Mouse (Mus musculus) kidney, adult 2 months (tissue): ENCODE measurements at regions not wholly inside any gene's neighbourhood (a gene's known extent, or its start where the extent isn't known, plus 50 kb on each side); places are given as distances from the start of the nearest gene placed in this dataset.

Experiments used
- DNase-seq: peaks from one replicate; pipeline ENCODE4 v3.0.0; 2021
- H3K27ac ChIP-seq: fragments of 200-500 bp; 2 replicates; pipeline ENCODE4 v1.5.1; 2012; ENCODE audit warnings: low read depth, low read length, control low read depth, inconsistent platforms; ENCODE audit not compliant: insufficient read depth
- H3K27me3 ChIP-seq: fragments of 200-500 bp; replicated peaks from 2 replicates; pipeline ENCODE4 v1.6.1; 2012; ENCODE audit warnings: mild to moderate bottlenecking, moderate library complexity, low read length, inconsistent platforms; ENCODE audit not compliant: control insufficient read depth, insufficient read depth
- H3K36me3 ChIP-seq: fragments of 200-500 bp; 2 replicates; pipeline ENCODE4 v1.6.1; 2012; ENCODE audit warnings: mild to moderate bottlenecking, moderate library complexity, low read length, inconsistent platforms; ENCODE audit not compliant: control insufficient read depth, insufficient read depth
- H3K4me1 ChIP-seq: fragments of 200-500 bp; 2 replicates; pipeline ENCODE4 v1.6.1; 2011; ENCODE audit warnings: low read length; ENCODE audit not compliant: control insufficient read depth, insufficient read depth
- H3K4me3 ChIP-seq: fragments of 200-500 bp; 2 replicates; pipeline ENCODE4 v1.5.1; 2011; ENCODE audit warnings: mild to moderate bottlenecking, low read depth, low read length, control low read depth; ENCODE audit not compliant: insufficient read depth
- CTCF ChIP-seq: fragments of 200-500 bp; conservative IDR thresholded peaks from 2 replicates; pipeline ENCODE4 v1.5.1; 2011; ENCODE audit warnings: low read depth, mild to moderate bottlenecking, control low read depth, low read length, moderate library complexity, mixed read lengths; ENCODE audit not compliant: insufficient read depth, insufficient read length
- POLR2A ChIP-seq: fragments of 200-500 bp; IDR thresholded peaks from one replicate; pipeline ENCODE4 v1.6.1; 2011; ENCODE audit warnings: low read depth, low read length, control low read depth
- WGBS: fragments of 180-500 bp; shearing (Covaris S2); methylation state at CpG from one replicate; pipeline ENCODE4 v1.1.7; 2018; 5-methylcytosine and 5-hydroxymethylcytosine counted together

- Histone ChIP-seq H3K27ac (no peak overlapping the region), H3K27me3 (no peaks in the 10 kb centered on the region; the same call in 1 of the 2 replicates), H3K4me3 (no peak overlapping the region), H3K36me3 (no peaks in the 10 kb centered on the region), H3K4me1 (0 out of 2 replicates have a peak, but pooled peaks cover 3% of the 10 kb centered on the region)
- TF ChIP-seq POLR2A (no peak), CTCF (no peak)
- DNase-seq: no peak
- 71% methylated on average over 3 of the region's 3 CpGs for WGBS
Measured at GRCm38 (mm10) chr1:193450814-193451213, 80.7 kb upstream of the Camk1g start.

- no peaks in the 10 kb centered on the region; the same call in 1 of the 2 replicates for H3K27me3 ChIP-seq
- DNase-seq: no peak
- H3K27ac ChIP-seq: no peak overlapping the region
- TF ChIP-seq POLR2A (no peak), CTCF (no peak)
- H3K4me1 ChIP-seq: 0 out of 2 replicates have a peak, but pooled peaks cover 3% of the 10 kb centered on the region
- H3K4me3 ChIP-seq: no peak overlapping the region
- no peaks in the 10 kb centered on the region for H3K36me3 ChIP-seq
- WGBS: 80% methylated on average over 6 of the region's 6 CpGs
Measured at GRCm38 (mm10) chr1:193450201-193450600, 80.1 kb upstream of the Camk1g start.

DNA sequence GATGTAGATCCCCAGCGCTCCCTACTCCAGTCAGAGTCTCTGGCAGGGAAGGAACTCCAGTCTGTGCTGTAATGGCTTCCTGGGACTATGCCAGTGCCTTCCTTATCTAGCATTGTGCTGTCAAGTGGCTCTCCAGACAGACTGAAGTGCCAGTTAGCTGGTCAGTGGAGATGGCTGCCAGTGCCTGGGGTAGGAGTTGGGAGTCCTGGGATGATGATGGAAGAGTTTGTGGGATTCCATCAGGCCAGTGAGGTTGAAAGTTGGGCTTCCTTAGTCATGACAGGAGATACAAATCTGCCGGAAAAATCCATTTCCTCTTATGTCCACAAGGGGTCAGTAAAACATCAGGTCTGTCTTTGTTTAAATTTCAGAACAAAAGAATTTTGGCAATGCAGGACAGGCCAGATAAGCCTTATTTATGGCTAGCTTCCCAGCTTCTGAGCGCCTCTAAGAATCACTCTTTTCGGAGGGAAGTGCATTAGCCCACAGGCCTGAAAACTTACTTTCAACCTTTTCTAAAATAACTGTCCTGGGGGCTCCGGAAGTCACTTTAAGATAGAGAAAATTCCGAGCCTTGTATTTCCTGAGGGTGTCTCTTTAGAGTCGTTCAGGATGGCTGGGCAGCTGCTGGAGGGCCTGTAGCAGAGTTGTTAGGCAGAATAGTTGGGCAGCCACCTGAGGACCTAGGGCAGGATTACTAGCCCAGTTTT lies 79.5 kb upstream of the Camk1g start:
- no peaks in the 10 kb centered on the region for H3K36me3 ChIP-seq
- no peak overlapping the region for H3K27ac ChIP-seq
- 9% methylated on average over 7 of the region's 7 CpGs for WGBS
- H3K27me3 ChIP-seq: no peaks in the 10 kb centered on the region
- TF ChIP-seq CTCF: peak; percentile 21; the same call in 1 of the 2 replicates
- TF ChIP-seq POLR2A: no peak
- H3K4me3 ChIP-seq: no peak overlapping the region
- H3K4me1 ChIP-seq: 0 out of 2 replicates have a peak, but pooled peaks cover 3% of the 10 kb centered on the region
- peak; percentile 51 for DNase-seq

- no peak overlapping the region for H3K27ac ChIP-seq
- no peaks in the 10 kb centered on the region for H3K36me3 ChIP-seq
- no peak overlapping the region for H3K4me3 ChIP-seq
- DNase-seq: no peak
- 55% methylated on average over 3 of the region's 3 CpGs for WGBS
- TF ChIP-seq CTCF (no peak), POLR2A (no peak)
- 0 out of 2 replicates have a peak, but pooled peaks cover 3% of the 10 kb centered on the region for H3K4me1 ChIP-seq
- H3K27me3 ChIP-seq: no peaks in the 10 kb centered on the region
Measured at GRCm38 (mm10) chr1:193448793-193449393, 78.8 kb upstream of the Camk1g start.

- no peaks in the 10 kb centered on the region for H3K36me3 ChIP-seq
- TF ChIP-seq POLR2A (no peak), CTCF (no peak)
- no peak overlapping the region for H3K27ac ChIP-seq
- 0 out of 2 replicates have a peak, but pooled peaks cover 3% of the 10 kb centered on the region for H3K4me1 ChIP-seq
- WGBS: 92% methylated on average over 5 of the region's 5 CpGs
- no peak overlapping the region for H3K4me3 ChIP-seq
- H3K27me3 ChIP-seq: no peaks in the 10 kb centered on the region
- no peak for DNase-seq
Measured at GRCm38 (mm10) chr1:193447647-193448046, 77.5 kb upstream of the Camk1g start.

- TF ChIP-seq CTCF (no peak), POLR2A (no peak)
- WGBS: 97% methylated on average over 1 of the region's 1 CpGs
- Histone ChIP-seq H3K4me1 (no peaks in the 10 kb centered on the region), H3K4me3 (no peak overlapping the region), H3K27me3 (no peaks in the 10 kb centered on the region), H3K27ac (no peak overlapping the region), H3K36me3 (no peaks in the 10 kb centered on the region)
- no peak for DNase-seq
Measured at GRCm38 (mm10) chr1:193443964-193444676, 74.0 kb upstream of the Camk1g start.

DNA sequence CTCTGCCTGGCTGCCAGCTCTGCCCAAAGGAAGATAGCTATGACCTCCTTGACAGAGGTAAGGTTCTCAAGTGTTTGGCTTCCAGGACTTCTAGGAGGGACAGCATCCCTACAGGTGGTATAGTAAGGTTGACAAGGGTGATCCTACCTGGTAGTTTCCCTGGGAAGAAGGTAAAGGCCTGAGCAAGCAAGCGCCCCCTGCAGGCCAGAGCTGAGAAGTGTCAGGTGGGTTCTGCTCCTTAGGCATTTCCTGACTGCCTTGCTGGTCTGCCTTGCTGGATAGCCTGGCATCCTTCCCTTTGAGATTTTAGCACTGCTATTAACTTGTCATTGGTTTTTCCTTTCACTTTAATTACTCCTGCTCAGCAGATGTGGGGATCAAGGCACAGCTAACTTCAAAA lies 70.4 kb upstream of the Camk1g start:
- TF ChIP-seq CTCF: peak; percentile 59
- TF ChIP-seq POLR2A: no peak
- H3K4me3 ChIP-seq: no peak overlapping the region
- 0% methylated on average over 1 of the region's 1 CpGs for WGBS
- H3K4me1 ChIP-seq: no peaks in the 10 kb centered on the region
- H3K27me3 ChIP-seq: no peaks in the 10 kb centered on the region
- no peaks in the 10 kb centered on the region for H3K36me3 ChIP-seq
- no peak for DNase-seq
- no peak overlapping the region for H3K27ac ChIP-seq
